Mouse (Mus musculus): ENCODE results near the gene Prkra.
A peak's percentile ranks its signal among the peaks of the same experiment; 100 is the strongest.

DNA sequence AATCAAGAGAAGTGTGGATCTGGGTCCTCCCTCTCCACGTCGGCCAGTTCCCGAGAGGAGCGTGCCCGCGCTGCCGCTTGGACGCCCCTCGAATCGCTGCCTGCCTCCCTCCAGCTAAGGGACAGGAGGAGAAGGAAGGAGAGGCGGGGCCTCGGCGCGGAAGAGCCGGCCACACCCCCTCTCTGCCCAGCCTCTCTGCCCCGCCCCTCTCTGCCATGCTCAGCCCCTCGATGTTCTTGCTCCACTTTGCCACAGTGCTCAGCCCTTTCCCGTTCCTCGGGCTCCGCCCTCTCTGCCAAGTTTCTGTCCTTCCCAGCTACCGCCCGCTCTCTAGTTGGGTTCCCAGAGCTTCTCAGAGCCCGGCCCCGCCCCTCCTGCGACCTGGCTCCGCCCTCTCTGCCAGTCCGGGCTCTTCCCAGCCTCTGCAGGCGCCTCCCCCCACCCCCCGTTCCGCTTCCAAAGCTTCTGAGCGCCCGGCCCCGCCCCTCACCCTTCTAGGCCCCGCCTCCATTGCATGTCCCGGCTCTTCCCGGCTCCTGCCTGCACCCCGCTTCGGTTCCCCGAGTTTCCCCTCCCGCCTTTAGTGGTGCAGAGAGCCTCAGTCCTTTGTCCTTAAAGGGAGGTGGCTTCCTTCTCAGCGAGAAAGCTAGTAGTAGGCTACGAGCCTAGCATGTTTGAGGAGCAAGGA lies at the start of gene Prkra, which contains the start of gene Pjvk:
- TF ChIP-seq CTCF (conservative IDR thresholded peaks at IDR 0.05; ENCODE audit: insufficient read depth, insufficient read length, low read depth, low read length): no peak
- TF ChIP-seq POLR2A (IDR thresholded peaks at IDR 0.05; ENCODE audit: low read depth, low read length): peak; percentile 49
